Mouse (Mus musculus) ovary, postnatal 10 days (tissue): Measurements from ENCODE around the gene Pate2.

Experiments used
- DNase-seq: peaks from one replicate; pipeline ENCODE4 v3.0.0; 2022; ENCODE audit warnings: low spot score

Gene Pate2

DNA sequence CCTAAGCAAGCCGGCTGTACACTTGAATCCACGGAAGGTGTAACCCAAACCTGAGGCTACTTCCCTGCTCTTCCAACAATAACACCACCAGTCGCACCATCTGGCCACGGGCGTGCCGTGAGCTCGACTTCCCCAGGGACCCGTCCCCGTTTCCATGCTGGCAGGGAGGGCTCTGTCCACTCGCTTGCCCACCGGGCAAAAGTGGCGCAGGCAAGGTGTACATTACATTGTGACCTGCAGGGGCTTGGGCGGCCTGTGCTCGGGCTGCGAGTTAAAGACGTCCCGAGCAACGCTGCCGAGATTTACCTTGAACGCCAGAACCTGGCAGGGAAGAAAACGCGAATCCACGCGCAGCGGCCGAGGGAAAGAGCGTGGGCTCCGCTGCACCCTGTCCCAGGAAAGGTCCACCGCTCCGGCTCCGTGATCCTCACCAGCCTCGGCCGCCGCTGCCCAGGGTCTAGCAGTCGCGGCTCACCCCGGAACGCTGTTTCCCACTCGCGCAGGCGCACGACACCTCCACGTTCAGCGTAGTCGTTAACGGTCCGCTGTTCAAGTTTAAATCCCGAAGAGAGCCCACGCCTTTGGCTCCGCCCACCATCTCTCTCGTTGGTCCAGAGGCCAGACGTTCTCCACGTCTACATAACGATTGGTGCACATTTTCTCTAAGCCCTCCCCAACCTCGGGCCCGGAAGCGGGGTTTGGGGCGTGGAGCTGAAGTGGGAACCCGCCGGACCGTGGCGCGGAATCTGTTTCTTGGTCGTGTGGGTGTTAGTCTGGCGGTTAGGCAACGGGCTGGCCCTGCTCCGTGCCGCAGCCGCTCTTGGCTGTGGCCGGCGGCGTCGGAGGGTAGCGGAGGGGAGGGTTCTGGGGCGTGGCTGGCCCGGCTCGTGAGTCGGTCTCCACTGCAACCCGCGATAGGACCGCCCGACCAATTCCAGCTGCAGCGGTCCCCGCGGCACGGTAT, at the start of gene Pate2, which contains the start of gene Hyls1:
Gene Pate2 (plus strand): TSS at position 714 of the 964 bp plus-strand sequence.
Gene Hyls1 (minus strand): TSS at position 828 of the 964 bp plus-strand sequence.
- DNase-seq: peak; percentile 70

DNA sequence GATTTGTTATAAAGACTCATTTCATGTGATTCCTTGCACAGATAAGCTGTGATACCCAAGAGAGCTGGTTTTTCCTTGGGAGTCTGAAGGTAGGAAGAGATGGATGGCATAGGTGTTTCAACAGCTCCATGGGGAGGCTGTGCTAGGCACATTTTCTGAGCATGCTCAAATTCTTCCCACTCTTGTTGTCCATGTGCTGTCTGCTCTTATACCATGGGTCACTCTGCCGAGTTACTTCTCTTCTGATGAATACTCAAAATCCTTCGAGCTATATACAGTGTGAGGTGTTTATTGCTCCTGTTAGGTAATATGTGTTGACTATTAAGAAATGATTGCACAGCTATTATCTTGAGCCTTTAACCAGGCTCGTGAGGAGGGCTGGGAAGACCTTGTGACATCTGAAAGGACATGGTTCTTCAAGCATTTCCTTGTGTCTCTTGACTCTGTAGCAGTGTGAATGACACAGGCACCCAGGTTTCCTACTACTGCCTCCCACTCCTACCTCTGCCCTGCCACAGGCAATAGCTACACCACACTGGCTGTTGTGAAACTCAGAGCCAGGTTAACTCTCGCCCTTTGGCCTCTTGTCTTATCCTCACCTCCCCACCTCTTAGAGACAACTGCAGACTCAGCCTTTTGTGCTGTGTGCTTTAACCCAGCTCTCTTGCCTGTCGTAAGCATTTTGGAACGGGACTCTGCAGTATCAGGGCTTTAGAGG, 49.3 kb upstream of the Pate2 start:
- no peak for DNase-seq

DNA sequence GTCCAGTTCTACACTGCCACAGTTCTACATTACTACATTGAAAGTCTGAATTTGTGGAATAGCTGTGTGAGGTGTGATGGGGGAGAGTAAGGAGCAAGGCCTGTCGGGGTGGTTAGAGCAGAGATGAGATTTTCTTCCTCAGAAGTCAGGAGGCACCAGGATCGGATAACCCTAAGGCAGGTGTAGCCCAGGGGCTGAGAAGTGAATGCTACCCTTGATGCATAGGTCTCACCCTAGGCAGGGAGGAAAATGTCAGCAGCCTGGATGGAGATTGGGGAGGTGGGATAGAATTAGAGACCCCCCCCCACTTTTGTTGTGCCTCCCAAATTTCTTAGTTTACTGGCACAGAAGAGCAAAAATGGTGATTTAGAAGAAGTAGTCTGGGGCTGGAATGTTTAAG, 47.8 kb upstream of the Pate2 start:
- DNase-seq: no peak

DNA sequence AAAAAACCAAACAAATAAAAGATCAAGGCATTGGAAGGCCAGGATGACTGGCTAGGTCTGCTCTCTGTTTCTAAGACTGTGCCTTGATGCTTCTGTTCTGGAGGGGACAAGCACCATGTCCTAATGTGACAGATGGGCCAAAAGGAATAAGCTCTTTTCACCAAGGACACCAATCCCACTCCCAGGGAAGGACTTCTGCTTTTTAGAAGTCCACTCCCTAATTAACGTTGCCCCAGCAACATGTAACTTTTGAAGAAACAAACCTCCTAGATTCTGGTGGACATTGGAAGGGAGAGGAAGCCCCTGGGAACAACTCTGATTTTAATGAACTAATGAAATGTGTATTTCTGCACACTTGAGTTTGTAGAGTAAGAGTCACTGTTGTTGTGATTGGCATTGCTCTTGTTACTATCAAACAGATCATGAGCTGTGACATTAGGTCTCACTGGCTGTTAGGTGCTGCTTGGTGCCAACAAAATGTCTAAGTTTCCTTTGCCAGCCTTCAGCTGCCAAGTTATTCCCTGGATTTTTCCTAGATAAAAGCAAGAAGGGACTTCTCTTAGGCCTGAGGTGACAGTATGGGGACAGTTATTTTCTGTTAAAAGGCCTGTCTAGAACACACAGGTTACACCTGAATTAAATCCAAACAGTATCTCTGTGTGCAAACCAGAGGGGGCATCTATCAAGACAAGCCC, 47.1 kb upstream of the Pate2 start:
- DNase-seq: no peak

DNA sequence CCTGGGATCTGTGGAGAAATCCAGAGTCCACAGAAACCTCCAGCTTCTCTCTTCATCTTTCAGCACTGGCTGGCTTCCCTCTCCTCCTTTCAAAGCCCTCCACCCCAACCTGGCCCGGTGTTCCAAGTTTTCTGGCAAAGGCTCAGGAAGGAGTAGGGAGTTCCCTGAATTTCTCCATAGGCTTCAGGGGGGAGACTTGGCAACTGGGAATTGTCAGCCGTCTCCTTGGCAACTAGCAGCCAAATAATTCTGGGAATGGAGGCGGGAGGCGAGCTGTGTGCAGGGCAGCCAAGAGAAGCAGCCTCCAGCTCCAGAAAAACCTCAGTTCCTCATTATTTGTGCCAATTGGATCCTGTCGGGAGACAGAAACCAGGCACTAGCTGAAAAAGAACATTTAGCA, 46.5 kb upstream of the Pate2 start:
- peak; percentile 39 for DNase-seq

DNA sequence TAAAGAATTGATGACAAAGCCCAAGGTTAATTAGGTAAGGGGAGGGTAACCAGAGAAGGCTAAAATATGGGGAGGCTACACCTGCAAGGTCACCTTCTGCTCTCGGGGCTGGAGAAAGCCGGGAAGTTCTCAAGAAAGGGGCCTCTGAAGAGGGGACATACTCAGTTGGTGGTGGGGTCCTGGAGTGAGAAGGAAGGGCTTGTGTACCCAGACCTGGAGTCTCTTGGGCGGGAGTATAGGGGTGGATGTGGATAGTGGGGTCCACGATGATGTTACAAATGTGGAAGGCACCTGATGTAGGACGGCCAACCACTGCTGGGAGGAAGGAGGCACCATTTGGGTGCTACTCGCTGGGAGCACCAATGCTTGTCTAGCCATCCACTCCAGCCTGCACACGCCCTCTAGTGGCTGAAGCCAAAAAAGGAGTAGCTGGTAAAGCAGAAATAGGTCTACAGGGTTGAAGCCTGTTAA, 46.1 kb upstream of the Pate2 start:
- DNase-seq: peak; percentile 33

DNA sequence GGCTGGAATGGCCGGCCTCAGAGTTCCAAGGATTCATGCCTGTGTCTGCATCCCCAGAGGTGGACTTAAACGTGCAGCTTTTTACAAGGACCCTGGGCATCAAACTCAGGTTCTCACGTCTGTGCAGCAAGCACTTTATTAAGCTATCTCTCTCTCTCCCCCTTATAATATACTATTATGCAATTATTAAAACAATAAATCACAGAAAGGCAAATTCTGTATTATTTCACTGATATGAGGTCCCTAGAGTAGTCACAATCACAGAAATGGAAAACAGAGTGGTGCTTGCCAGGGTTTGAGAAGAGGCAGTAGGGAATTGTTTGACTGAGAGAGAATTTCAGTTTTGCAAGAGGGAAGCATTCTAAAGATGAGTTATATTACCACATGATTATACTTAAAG, 40.9 kb upstream of the Pate2 start:
- no peak for DNase-seq

DNA sequence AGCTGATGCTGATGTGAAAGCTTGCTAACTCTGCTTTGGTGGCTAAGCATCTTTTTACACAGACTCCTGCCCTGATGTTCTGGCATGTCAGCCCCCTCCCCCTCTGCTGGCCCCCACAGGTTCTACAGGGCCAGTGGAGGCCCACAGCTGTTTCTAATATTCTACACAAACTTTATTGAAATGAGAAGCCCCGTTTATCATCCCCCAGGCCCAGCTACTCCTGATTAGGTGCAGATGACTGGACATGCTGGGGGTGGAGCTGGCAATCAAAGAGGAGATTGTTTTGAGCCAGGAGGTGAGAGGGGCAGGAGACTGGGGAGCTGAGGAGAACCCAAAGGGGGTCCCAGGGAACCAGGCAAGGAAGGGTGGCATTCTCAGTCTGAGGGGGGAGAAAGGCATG, 40.3 kb upstream of the Pate2 start:
- DNase-seq: no peak

DNA sequence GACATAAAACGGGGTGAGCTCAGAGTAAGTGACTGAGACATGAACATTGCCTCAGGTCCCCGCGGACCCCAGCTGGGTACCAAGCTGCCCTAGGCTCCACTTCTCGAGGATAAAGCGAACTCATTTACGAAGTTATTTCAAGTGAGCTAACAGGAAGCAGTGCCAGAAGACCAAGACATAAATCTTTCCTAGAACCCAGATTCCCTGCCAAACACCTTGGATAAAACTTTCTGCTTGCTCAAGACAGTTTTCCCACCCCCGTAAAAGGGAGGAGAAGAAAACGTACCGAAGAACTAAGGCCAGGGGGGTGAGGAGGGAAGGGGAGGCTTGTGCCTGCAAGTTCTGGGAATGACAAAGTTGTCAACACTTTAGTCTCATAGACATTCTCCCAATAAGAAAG, 36.8 kb upstream of the Pate2 start:
- DNase-seq: no peak

DNA sequence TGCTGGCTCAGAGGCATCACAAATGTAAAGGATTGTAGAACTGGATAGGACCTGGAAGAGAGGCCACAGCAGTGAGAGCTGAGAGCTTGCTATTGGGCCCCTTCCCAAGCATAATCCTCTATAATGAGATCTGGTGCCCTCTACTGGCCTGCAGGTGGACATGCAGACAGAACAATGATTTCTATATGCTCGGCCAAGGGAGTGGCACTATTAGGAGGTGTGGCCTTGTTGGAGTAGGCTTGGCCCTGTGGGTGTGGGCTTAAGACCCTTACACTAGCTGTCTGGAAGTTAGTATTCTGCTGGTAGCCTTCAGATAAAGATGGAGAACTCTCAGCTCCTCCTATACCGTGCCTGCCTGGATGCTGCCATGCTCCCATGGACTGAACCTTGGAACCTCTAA, 35.0 kb upstream of the Pate2 start:
- no peak for DNase-seq

DNA sequence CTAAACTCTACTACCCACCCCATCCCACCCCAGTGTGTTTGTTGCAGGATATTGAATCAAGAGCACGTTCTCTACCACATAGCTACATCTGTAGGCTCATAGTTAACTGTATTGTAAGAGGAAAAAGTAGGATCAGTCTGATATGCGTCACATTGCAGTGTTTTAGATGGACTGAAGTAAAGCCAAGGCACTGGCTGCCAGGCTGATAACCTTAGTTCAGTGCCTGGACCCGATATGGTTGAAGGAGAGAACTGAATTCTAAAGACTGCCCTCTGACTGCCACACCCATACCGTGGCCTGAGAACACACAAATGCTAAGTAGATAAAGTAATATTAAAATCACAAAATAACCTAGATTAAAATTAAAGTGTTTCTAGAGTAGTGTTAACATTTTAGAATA, 34.2 kb upstream of the Pate2 start:
- no peak for DNase-seq

DNA sequence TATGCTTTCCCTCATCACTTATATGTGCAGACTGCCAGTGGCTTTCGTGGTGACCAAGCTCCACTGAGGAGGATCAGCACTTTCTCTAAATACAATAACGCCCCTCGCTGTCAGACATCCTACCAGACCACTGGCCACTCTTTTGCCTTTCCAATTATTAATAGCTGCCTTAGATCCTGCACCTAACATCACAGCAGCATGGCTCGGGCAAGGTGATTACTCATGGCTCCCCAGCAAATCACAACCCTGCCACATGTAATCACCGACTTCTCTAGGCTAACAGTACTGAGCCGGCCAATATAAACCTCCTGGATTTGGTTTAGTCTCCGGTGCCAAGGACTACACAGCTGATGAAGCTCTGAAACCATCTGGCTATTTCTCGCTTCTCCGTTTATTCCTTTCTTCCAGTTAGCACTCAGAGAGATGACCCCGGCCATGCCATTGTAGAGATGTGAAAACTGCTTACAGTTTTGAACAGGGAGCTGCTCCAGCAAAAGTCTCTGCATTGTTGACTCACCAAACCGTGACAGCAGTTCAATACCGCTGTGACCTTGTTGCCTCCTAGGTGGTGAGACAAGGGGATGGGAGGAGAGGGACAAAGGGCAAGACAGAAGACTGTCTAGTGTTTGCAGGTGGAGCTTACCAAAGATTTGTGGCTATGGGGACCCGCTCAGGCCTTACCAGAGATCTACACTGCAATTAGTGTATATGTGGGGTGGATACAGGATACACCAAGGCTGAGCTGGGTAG, 30.9 kb upstream of the Pate2 start:
- no peak for DNase-seq

DNA sequence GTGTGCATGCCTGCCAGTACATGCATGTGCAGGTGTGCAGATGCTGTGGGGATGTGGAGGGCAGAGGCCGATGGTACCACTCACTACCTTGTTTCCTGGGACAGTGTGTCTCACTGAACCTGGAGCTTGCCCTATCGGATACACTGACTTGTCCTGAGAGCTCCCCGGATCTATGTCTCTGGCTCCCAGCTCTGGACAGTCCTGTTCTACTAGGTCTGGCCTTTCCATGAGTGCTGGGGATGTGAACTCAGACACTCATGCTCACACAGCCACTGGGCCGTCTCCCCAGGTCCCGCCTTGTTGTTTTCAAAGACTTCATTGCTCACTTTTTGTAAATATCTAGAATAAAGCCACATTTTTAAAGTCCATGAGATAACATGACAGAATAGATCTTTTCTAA, 29.1 kb upstream of the Pate2 start:
- DNase-seq: no peak

DNA sequence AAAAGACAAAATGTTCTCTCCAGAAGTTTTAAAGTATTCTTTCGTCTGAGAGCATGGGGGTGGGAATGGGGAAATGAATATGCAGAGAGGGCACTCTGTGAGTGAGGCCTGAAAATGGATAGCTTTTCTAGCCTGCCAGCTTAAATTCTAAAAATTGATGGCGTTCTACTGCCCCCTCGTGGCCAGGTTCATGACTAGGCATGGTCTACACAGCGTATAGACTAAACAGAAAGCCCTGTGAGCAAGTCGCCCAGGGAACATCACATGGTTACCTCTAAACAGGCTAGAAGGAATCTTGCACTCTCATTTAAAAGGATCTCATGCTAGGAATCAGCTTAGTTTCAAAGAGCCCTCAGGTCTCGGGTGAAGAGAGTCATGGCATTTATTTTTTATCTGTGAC, 28.6 kb upstream of the Pate2 start:
- peak; percentile 71 for DNase-seq

DNA sequence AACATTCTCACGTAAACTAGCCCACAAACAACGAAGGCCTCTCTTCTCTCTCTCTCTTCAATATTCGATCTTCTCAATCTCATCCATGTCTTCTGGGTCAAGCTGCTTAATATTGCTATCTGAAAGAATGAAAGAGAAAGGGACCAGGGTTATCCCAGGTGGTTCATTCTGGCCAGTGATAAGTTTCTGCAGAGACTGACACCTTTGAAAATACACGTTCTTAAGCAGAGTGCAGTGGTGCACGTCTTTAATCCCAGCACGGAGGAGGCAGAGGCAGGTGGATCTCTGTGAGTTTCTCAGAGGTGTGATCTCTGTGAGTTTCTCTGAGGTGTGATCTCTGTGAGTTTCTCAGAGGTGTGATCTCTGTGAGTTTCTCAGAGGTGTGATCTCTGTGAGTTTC, 28.1 kb upstream of the Pate2 start:
- no peak for DNase-seq

DNA sequence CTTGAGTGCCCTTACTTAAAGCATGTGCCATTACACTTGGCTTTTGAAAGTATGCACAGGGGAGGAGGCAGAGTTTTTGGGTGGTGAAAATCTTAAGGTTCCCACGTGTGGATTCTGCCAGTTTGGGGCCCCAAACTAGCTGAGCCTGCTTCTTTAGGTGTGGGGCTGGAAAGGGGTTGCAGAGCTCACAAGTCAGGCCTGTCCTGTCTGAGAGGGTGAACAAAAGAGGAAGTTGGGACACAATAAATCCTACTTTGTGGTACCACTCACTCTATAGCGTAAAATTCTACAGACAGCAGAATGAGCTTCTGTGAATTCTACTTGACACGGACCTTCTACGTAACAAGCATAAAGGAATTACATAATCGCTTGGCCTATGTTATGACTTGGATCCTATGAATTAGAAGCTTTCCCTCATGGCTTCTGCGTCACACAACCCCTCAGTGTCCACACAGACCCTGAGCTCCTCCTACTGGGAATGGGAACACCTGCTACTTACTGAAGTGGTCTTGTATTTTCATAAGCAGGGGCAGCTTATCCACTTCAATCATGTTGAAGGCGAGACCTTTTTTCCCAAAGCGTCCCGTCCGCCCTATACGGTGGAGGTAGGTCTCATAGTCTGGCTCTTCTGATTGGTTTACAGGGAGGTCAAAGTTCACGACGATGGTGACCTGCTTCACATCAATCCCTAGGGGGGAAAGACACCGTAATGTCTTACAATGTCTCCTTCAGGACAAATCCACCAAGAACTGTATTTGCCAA, 26.8 kb upstream of the Pate2 start:
- DNase-seq: no peak

DNA sequence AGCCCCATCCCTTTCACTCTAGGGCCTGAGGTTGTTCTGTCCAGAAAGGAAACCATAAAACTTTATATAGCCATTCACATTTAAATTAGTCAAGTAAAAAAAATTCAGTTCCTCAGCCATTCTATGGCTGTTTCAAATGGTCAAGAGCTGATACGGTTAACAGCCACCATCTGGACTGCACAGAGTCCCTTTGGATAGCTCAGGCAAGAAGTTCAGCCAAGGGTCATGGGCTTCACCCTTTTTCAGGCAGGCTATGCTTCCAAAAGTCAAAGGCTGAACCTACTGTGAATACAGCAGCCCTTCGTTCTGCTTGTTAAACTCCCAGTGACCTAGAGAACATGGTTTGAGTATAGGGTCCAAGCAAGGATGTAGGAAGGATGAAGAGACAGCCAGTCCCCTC, 25.4 kb upstream of the Pate2 start:
- no peak for DNase-seq

DNA sequence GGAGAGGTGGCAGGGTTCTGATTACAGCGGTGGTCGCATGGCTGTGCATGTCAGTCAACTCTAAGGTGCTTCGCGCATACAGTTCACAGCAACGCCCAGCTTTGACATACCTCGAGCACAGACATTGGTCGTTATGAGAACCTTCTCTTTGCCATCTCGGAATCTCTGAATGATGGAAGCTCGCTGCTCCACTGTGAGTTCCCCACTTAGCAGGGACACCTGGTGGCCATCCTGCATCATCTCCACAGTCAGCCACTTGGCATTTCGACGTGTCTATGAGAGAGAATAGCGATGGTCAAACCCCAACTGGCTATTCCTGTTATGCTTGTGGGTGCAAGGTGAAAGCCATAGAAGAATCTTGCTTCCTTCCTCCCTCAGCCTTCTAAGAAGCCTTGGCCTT, 24.4 kb upstream of the Pate2 start:
- DNase-seq: no peak

DNA sequence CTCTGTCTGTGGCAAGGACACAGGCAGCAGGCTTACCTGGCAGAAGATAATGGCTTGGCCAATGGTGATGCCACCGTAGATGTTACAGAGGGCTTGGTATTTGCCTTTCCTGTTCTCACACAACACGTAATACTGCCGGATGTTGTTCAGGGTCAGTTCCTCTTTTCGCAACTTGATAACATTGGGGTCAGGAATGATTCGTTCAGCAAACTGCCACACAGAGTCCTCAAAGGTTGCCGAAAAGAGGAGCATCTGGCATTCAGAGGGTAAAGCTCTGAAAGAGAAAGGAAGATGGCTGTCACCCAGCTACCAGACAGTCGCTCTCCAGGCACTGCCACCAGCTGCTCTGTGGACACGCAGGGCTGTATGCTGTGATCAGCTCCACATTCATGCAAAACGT, 23.3 kb upstream of the Pate2 start:
- DNase-seq: no peak

DNA sequence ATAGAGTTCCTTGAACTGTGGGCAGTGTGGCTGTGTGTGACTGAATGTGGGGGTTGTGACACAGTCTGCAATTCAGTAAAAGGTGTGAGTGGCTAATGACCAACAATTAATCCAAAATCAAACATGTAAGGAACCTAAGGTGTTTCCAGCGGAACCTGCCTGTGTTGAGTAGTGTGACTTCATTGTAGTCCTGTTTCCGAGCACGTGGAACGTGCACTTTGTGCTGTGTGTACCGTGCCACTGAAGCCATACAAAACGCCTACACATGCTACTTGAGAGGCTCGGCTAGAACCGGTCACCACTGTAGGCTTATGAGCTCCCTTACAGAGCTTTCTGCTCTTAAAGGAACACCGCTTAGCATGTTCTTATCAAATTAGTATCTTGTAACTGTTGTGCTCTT, 21.6 kb upstream of the Pate2 start:
- DNase-seq: no peak

DNA sequence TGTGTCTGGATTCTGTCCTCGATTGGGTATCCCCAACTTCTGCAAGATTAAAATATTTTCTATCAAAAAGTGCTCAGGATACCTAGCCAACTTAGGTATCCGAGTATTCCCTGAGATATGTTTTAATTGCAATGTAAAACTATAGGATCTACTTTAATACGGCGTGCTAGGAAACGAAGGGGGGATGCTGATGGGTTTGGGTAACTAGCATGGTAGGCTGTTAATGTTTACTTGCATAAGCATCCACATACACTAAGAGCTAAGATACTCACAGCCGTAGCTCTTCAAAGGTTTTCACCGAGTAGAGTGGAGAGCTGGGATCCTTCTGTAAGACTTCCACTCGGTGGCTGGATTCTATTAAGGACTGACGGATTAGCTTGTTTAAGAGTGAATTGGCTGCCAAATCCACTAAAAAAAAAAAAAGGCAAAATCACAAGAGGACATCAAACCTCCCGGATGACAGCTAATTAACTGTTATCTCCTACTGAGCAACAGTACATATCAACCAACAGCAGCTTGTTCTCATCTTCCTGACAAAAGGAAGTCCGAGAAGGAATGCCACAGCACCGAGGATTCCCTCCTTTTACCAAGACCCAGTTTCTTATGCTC, 13.5 kb upstream of the Pate2 start:
- no peak for DNase-seq
